Mouse (Mus musculus) left cerebral cortex, adult 18-20 months (tissue): Measurements from ENCODE around the gene Apbb1ip. TPM values are rescaled to one million over a fixed set of nuclear protein-coding genes. Genes with fewer than 3 reads are reported as not detected.

ENCODE experiments used
- total RNA-seq, 2 experiments: library from RNA; stranded (reverse); gene quantifications; 2 replicates each; pipeline ENCODE4 v1.2.3; 2021

Apbb1ip gene
- total RNA-seq, 2 experiments from 2014 or later: 5.2 to 6.1 TPM

Other genes with a start within 250 kb of the Apbb1ip start
- gene Gad2, start 151.9 kb upstream of the Apbb1ip start, total RNA-seq: 100 to 1,000 TPM; 107 to 116 TPM
- gene Pdss1, start 121.4 kb downstream of the Apbb1ip start, total RNA-seq: 10 to 100 TPM; 10.8 to 17.2 TPM